Mouse (Mus musculus): ENCODE data around the gene Gm1330. TPM values are rescaled to one million over a fixed set of nuclear protein-coding genes. Genes with fewer than 3 reads are reported as not detected.
"Not testable (repeated sequence)": the region's sequence is repeated elsewhere in the genome, so short reads cannot be mapped to it uniquely, and the experiment has no call there.

Gm1330 gene
- not detected for total RNA-seq (2021)
- long read RNA-seq, result 0 reads

DNA sequence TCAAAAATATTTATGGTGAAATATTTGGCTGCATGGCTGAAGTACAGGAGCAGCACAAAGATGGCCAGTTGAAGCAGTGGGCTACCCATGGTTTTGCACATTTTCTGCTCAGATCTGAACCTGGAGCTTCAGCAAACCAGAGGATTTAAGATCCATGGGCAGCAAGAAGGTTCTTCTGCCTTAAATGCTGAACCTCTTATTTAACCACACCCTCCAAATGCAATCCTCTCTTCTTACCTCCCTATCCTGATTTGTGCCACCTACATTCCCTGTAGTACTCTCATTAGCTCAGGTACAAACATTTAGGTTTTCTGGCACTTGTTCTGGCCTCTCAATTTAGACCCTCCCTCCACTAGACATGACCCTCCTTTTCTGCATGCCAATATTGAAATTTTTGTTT lies at the start of gene Gm1330:
TSS of gene Gm1330 (minus strand) at position 101 of the 400 bp plus-strand sequence.
- no peak for DNase-seq (ENCODE audit: low spot score in 2 of 2)

DNA sequence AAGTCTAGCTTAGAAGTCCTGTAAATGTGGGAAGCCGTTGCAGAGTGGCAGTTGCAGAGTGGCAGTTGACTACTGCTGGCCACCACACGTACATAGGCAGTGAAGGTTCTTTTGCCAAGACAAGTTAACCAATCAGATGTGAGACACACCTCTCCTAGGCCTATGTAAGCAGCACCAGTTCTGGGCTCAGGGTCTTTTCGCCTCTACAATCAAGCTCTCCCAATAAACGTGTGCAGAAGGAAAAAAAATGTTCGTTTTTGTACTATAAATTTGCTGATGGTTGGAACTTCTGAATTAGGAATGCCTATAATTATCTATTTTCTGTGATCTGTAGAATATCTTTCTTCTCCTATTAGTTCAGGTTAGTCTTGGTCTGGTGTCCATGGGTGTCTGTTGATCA lies 14.1 kb upstream of the Gm1330 start, which contains the start of gene Gm10750:
TSS of gene Gm10750 (minus strand) at position 101 of the 400 bp plus-strand sequence.
- not testable (repeated sequence) for DNase-seq (ENCODE audit: low spot score in 2 of 2)

DNA sequence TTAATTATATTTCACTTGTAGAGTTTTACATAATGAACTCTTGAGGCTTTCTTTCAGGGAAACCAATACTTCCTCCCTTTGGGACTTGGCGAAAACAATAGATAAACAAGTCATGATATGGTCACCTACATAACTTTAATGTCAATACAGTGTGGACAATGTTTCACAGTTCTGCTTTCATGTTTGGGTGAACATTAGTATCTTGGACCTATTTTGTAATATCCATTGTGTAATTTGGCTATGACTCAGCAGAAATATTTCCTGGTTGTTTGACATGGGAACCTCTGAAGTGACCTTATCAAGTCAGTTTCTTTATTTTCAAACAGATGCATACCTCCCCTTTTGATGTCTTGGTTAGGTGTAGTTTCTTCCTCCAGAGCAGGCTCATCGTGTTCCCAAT lies 1.8 kb upstream of the Gm1330 start:
- DNase-seq (ENCODE audit: low spot score in 2 of 2), result no peak

DNA sequence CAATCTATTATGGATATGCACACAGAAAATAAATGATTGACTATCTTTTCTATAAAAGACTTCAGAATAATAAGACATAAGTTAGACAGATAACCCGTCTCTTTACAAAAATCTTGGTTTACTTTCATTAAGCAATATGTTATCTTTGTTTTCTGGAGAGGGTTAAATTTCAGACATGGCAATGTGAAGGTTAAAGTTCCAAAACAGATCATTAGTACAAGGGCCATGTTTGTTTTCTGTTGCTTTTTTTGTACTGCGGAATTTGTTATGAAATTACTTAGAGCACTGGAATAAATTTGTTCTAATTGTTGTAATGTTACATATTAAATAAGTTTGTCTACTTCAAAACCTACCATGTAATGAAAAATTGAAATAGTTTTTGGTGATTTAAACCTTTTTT lies 7.9 kb downstream of the Gm1330 start:
- DNase-seq (ENCODE audit: low spot score in 2 of 2), result no peak

Other genes with a start within 250 kb of the Gm1330 start
- gene Cst11, start 231.8 kb downstream of the Gm1330 start, total RNA-seq (2021), result not detected
- gene 8030411F24Rik, start 221.2 kb downstream of the Gm1330 start, total RNA-seq (2021), result not detected
- 1 to 10 TPM; 3.7 to 5.1 TPM for gene Cst12, start 213.9 kb downstream of the Gm1330 start, total RNA-seq (2021)
- gene Cst8, start 204.5 kb downstream of the Gm1330 start, total RNA-seq (2021), result not detected
- not detected for gene Cst13, start 183.2 kb downstream of the Gm1330 start, total RNA-seq (2021)
- not detected for gene Cst9, start 168.1 kb downstream of the Gm1330 start, total RNA-seq (2021)
- not detected for gene 9230104L09Rik, start 138.2 kb downstream of the Gm1330 start, total RNA-seq (2021)
- gene Cst3, start 127.6 kb downstream of the Gm1330 start, total RNA-seq (2021), result 1,000 to 10,000 TPM; 2,533 to 2,626 TPM
- not detected for gene Gm10750, start 14.0 kb upstream of the Gm1330 start, total RNA-seq (2021)